Mouse (Mus musculus): ENCODE results near the gene 1810055G02Rik.

DNA sequence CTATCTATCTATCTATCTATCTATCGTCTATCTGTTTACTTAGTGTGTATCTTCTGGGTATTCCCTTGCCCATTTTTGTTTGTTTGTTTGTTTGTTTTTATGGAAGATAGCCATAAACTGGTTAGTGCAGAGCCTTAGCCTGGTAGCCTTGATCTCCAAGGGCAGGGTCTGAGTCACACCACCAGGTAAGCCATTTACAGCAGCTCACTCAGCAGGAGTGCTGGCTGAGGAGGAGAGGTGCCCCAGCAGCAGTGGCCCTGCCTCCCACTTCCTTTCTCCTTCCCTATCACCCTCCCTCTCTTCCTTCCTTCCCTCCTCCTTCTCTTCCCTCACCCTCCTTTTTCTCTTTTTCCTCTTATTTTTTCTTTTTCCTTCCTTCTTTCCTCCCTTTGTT, 45.1 kb downstream of the 1810055G02Rik start:
- TF ChIP-seq CTCF (IDR thresholded peaks at IDR 0.05; ENCODE audit: low read depth, low read length) (no peak), GATA1 (IDR thresholded peaks at IDR 0.05; ENCODE audit: borderline replicate concordance, low read length) (no peak), POLR2AphosphoS5 (IDR thresholded peaks at IDR 0.05; ENCODE audit: insufficient replicate concordance, low read depth, low read length) (no peak)

Data from G1E (cell line).